Mouse (Mus musculus) CD4-positive helper T cell, adult 2 months (primary cell): ENCODE results near the gene Tmem63b.

Experiments used
- DNase-seq: peaks from one replicate; pipeline ENCODE4 v3.0.0-alpha.2; 2012; ENCODE audit warnings: low read depth, missing footprints, low spot score

The Tmem63b gene

GRCm38 (mm10) chr17:45678106-45678505 lies 8.6 kb downstream of the Tmem63b start:
- DNase-seq: peak; percentile 76

GRCm38 (mm10) chr17:45672598-45672997 lies 14.1 kb downstream of the Tmem63b start:
- no peak for DNase-seq

GRCm38 (mm10) chr17:45671821-45672220 lies 14.9 kb downstream of the Tmem63b start:
- no peak for DNase-seq

- DNase-seq: no peak
Observed at GRCm38 (mm10) chr17:45667986-45668385, 18.7 kb downstream of the Tmem63b start.

- no peak for DNase-seq
Observed at GRCm38 (mm10) chr17:45667481-45667880, 19.2 kb downstream of the Tmem63b start.

- no peak for DNase-seq
Observed at GRCm38 (mm10) chr17:45666091-45666490, 20.6 kb downstream of the Tmem63b start.

- no peak for DNase-seq
Observed at GRCm38 (mm10) chr17:45664608-45665007, 22.1 kb downstream of the Tmem63b start.

- peak; percentile 74 for DNase-seq
Observed at GRCm38 (mm10) chr17:45663106-45663919, 23.4 kb downstream of the Tmem63b start.

- no peak for DNase-seq
Observed at GRCm38 (mm10) chr17:45659225-45659624, 27.5 kb downstream of the Tmem63b start, which contains the start of gene Capn11. Gene Capn11 (minus strand): TSS chr17:45659325.

- no peak for DNase-seq
Observed at GRCm38 (mm10) chr17:45655820-45656219, 30.9 kb downstream of the Tmem63b start.

- no peak for DNase-seq
Observed at GRCm38 (mm10) chr17:45653233-45653632, 33.5 kb downstream of the Tmem63b start.

- no peak for DNase-seq
Observed at GRCm38 (mm10) chr17:45644185-45644584, 42.5 kb downstream of the Tmem63b start.

GRCm38 (mm10) chr17:45642701-45643100 lies 44.0 kb downstream of the Tmem63b start:
- peak; percentile 55 for DNase-seq

GRCm38 (mm10) chr17:45641981-45642380 lies 44.7 kb downstream of the Tmem63b start:
- no peak for DNase-seq

- no peak for DNase-seq
Observed at GRCm38 (mm10) chr17:45638596-45639295, 48.0 kb downstream of the Tmem63b start.

- DNase-seq: no peak
Observed at GRCm38 (mm10) chr17:45634033-45634432, 52.7 kb downstream of the Tmem63b start.

GRCm38 (mm10) chr17:45631940-45632339 lies 54.8 kb downstream of the Tmem63b start:
- DNase-seq: peak; percentile 67

- no peak for DNase-seq
Observed at GRCm38 (mm10) chr17:45630992-45631391, 55.7 kb downstream of the Tmem63b start.

- peak; percentile 72 for DNase-seq
Observed at GRCm38 (mm10) chr17:45629861-45630694, 56.6 kb downstream of the Tmem63b start.

GRCm38 (mm10) chr17:45628885-45629855 lies 57.5 kb downstream of the Tmem63b start:
- DNase-seq: no peak

- no peak for DNase-seq
Observed at GRCm38 (mm10) chr17:45628160-45628559, 58.5 kb downstream of the Tmem63b start.
